Mouse (Mus musculus) left cerebral cortex, postnatal 4 days (tissue): ENCODE measurements around the gene Minos1. TPM values are rescaled to one million over a fixed set of nuclear protein-coding genes. Genes with fewer than 3 reads are reported as not detected.

Experiments
- DNase-seq: peaks from one replicate; pipeline ENCODE4 v3.0.0-alpha.2; 2022
- intact Hi-C: fragments of 180-260 bp; cut with DNase I; formaldehyde crosslinking; loops from one replicate; pipeline ENCODE4 v1.15.1; 2025
- total RNA-seq, 2 experiments: library from RNA; stranded (reverse); gene quantifications; 2 replicates each; pipeline ENCODE4 v1.2.3; 2021

The Minos1 gene
- total RNA-seq, 2 experiments from 2014 or later, result 184 TPM

- intact Hi-C loops, result loop anchor here (2.0 kb wide), 1 partner anchor 151 kb away; no protein-coding TSS in a partner anchor
- DNase-seq, result no peak
These were observed 55.0 kb downstream of the Minos1 start for GRCm38 (mm10) chr4:139075915-139076314.

GRCm38 (mm10) chr4:139075041-139075711, 55.7 kb downstream of the Minos1 start, which contains the start of gene Htr6:
Gene Htr6 (minus strand): TSS chr4:139075570.
- DNase-seq, result no peak
- intact Hi-C loops, result no loop called here

GRCm38 (mm10) chr4:139074060-139074459, 56.9 kb downstream of the Minos1 start:
- no peak for DNase-seq
- intact Hi-C loops, result no loop called here

- intact Hi-C loops, result no loop called here
- DNase-seq, result peak; percentile 61
These were observed 62.6 kb downstream of the Minos1 start for GRCm38 (mm10) chr4:139068287-139068686.

GRCm38 (mm10) chr4:139064831-139065230, 66.1 kb downstream of the Minos1 start:
- DNase-seq, result no peak
- intact Hi-C loops, result no loop called here

GRCm38 (mm10) chr4:139059569-139059968, 71.3 kb downstream of the Minos1 start:
- DNase-seq, result no peak
- intact Hi-C loops, result no loop called here

GRCm38 (mm10) chr4:139058029-139058428, 72.9 kb downstream of the Minos1 start:
- intact Hi-C loops, result no loop called here

GRCm38 (mm10) chr4:139057291-139057690, 73.6 kb downstream of the Minos1 start:
- intact Hi-C loops, result no loop called here

More at GRCm38 (mm10) chr4:139058029-139058428, 72.9 kb downstream of the Minos1 start:
- DNase-seq, result no peak

GRCm38 (mm10) chr4:139055744-139056143, 75.2 kb downstream of the Minos1 start:
- intact Hi-C loops, result no loop called here
- no peak for DNase-seq

More at GRCm38 (mm10) chr4:139057291-139057690, 73.6 kb downstream of the Minos1 start:
- DNase-seq, result peak; percentile 77

GRCm38 (mm10) chr4:139055336-139055735, 75.6 kb downstream of the Minos1 start:
- intact Hi-C loops, result no loop called here
- DNase-seq, result peak; percentile 94

GRCm38 (mm10) chr4:139054300-139054923, 76.5 kb downstream of the Minos1 start:
- intact Hi-C loops, result no loop called here
- DNase-seq, result peak; percentile 84

- intact Hi-C loops, result no loop called here
- no peak for DNase-seq
These were observed 77.5 kb downstream of the Minos1 start for GRCm38 (mm10) chr4:139053391-139053790.

GRCm38 (mm10) chr4:139052796-139053195, 78.1 kb downstream of the Minos1 start:
- intact Hi-C loops, result no loop called here
- DNase-seq, result peak; percentile 37

Other genes starting within 250 kb of the Minos1 start
- gene Otud3, start 217.2 kb downstream of the Minos1 start, total RNA-seq, result 10 to 100 TPM; 12.5 to 12.8 TPM
- not detected for gene Rnf186, start 164.0 kb downstream of the Minos1 start, total RNA-seq
- gene Tmco4, start 158.2 kb downstream of the Minos1 start, total RNA-seq, result 1 to 10 TPM in 1 of 2 experiments, under 1 TPM in 1; 0.74 to 1.4 TPM
- 1 to 10 TPM; 4.1 to 5.1 TPM for gene Htr6, start 55.5 kb downstream of the Minos1 start, total RNA-seq
- 10 to 100 TPM; 32.8 to 38.3 TPM for gene Nbl1, start 38.1 kb downstream of the Minos1 start, total RNA-seq
- 100 to 1,000 TPM; 298 to 302 TPM for gene Capzb, start 61.8 kb upstream of the Minos1 start, total RNA-seq
- gene Pqlc2, start 179.6 kb upstream of the Minos1 start, total RNA-seq, result 10 to 100 TPM; 12.7 to 12.9 TPM
- gene Akr7a5, start 179.6 kb upstream of the Minos1 start, total RNA-seq, result 10 to 100 TPM; 24.9 to 26.4 TPM
- 10 to 100 TPM; 60.1 to 65.3 TPM for gene Mrto4, start 221.5 kb upstream of the Minos1 start, total RNA-seq
- gene Emc1, start 221.5 kb upstream of the Minos1 start, total RNA-seq, result 10 to 100 TPM; 70.7 to 80.4 TPM
- gene Ubr4, start 221.5 kb upstream of the Minos1 start, total RNA-seq, result 100 to 1,000 TPM; 176 to 185 TPM